Mouse (Mus musculus): ENCODE data around the gene Arhgap15.

Gene Arhgap15

DNA sequence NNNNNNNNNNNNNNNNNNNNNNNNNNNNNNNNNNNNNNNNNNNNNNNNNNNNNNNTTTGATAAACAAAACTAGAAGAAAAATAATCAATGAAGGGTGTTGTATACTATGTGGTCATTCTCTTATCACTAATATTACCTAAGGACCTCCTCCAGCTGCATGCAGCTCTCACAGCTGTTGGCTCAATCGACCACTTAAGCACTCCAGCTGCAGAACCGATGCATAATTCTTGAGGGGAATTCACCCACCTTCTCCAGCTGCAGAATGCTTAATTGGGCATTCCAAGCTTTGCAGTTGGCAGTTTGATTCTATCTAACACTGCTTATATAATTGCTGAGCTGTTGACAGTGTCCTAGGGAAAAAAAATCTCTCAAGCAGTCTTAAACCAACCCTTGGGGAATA, 663.0 kb downstream of the Arhgap15 start:
- DNase-seq (ENCODE audit: inconsistent age in 2 of 2, low spot score in 1 of 2): no peak

GRCm38 (mm10) chr2:44416331-44416730, 667.7 kb downstream of the Arhgap15 start:
- no peak for DNase-seq (ENCODE audit: inconsistent age in 2 of 2, low spot score in 1 of 2)

- DNase-seq (ENCODE audit: inconsistent age in 2 of 2, low spot score in 1 of 2): no peak
These were observed 671.1 kb downstream of the Arhgap15 start for GRCm38 (mm10) chr2:44419547-44420225.

DNA sequence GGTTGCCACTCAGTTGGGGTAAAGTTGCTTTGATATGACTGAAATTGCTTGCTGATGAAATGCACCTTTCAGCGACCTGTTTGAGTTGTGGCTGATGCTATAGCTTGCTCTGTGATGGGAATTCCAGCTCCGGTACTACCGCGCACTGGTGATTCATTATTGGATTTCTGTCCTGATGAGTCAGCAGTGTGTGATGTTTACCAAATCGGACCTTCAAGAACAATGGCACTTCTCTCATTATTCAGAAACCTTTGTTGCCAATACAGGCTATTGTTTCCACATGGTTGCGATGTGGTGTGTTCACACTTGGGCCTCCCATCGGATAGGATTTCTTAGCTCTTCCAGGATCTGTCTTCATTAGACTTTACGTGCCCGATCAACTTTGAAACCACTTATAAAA, 681.9 kb downstream of the Arhgap15 start:
- no peak for DNase-seq (ENCODE audit: inconsistent age in 2 of 2, low spot score in 1 of 2)

DNA sequence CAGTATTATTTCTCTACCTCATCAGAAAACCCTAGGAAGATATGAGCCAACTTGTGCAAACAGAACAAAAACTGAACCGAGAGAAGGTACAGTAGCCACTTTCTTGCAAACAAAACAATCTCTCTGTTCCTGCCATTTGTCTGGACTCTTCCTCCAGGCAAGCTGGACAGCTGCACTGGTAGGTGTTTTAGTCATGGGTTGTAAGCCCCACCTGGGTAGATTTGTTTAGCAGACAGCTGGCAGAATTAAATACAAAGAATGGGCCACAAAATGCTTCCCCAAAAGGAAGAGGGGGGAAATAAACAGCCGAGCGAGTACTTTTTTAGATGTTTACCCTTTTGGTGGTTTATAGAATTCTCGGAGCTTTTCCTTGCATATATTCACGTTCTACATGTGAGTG, 688.0 kb downstream of the Arhgap15 start:
- DNase-seq (ENCODE audit: inconsistent age in 2 of 2, low spot score in 1 of 2): no peak

- DNase-seq (ENCODE audit: inconsistent age in 2 of 2, low spot score in 1 of 2): no peak
These were observed 689.0 kb downstream of the Arhgap15 start for GRCm38 (mm10) chr2:44437496-44438057.

- DNase-seq (ENCODE audit: inconsistent age in 2 of 2, low spot score in 1 of 2): no peak
These were observed 689.4 kb downstream of the Arhgap15 start for GRCm38 (mm10) chr2:44438070-44438469.

DNA sequence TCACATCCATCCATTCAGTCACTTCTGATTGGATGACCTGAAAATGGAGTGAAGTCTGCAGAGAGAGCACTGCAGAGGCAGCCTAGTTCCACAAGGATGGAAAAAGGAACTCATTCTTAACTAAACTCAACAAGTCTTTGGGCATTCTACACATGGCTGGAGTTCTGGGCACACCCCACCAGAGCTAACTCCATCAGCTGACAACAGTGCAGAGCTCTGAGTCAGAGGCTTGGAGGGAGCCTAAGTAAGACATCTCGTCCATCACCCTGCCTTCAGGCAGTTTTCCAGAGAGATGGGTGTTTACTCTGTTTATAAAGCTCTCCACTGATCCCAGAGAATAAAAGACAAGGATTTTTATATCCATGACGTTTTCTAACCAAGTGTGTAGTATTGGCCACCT, 696.3 kb downstream of the Arhgap15 start:
- DNase-seq (ENCODE audit: inconsistent age in 2 of 2, low spot score in 1 of 2): no peak

Data from adrenal gland, adult (tissue).